Mouse (Mus musculus) olfactory bulb, adult 2 months (tissue): ENCODE results near the gene Ccdc36. TPM values are rescaled to one million over a fixed set of nuclear protein-coding genes. Genes with fewer than 3 reads are reported as not detected.

Experiments
- H3K27ac ChIP-seq: fragments of 200-500 bp; 2 replicates; pipeline ENCODE4 v1.5.1; 2012; ENCODE audit warnings: low read depth, low read length; ENCODE audit not compliant: insufficient read depth
- H3K4me1 ChIP-seq: fragments of 200-500 bp; 2 replicates; pipeline ENCODE4 v1.6.1; 2012; ENCODE audit warnings: low read length; ENCODE audit not compliant: control insufficient read depth, insufficient read depth
- H3K4me3 ChIP-seq: fragments of 200-500 bp; 2 replicates; pipeline ENCODE4 v1.5.1; 2012; ENCODE audit warnings: mild to moderate bottlenecking, low read depth, low read length, moderate library complexity; ENCODE audit not compliant: insufficient read depth
- CTCF ChIP-seq: fragments of 200-500 bp; IDR thresholded peaks from 2 replicates; pipeline ENCODE4 v1.5.1; 2012; ENCODE audit warnings: low read depth, mild to moderate bottlenecking, low read length, moderate library complexity; ENCODE audit not compliant: insufficient read depth
- POLR2A ChIP-seq: fragments of 200-500 bp; IDR thresholded peaks from 2 replicates; pipeline ENCODE4 v1.6.1; 2012; ENCODE audit warnings: mild to moderate bottlenecking, low read depth, low read length, moderate library complexity; ENCODE audit not compliant: insufficient read depth
- WGBS: fragments of 180-500 bp; shearing (Covaris S2); methylation state at CpG from one replicate; pipeline ENCODE4 v1.1.7; 2018; 5-methylcytosine and 5-hydroxymethylcytosine counted together
- polyA plus RNA-seq: library from polyadenylated mRNA; stranded (reverse); fragments of >200 nt; gene quantifications from 2 replicates; pipeline ENCODE4 v1.2.4, GENCODE M21; 2012; ENCODE audit warnings: low replicate concordance; ENCODE audit not compliant: missing spikeins, insufficient read depth, insufficient read length

Gene Ccdc36
- polyA plus RNA-seq, result not detected in 2 replicates

GRCm38 (mm10) chr9:108428384-108428783, at the start of gene Ccdc36:
Gene Ccdc36, minus strand, starts transcription at chr9:108428484.
- Histone ChIP-seq H3K27ac (no peak within 1 kb of the TSS), H3K4me1 (peaks cover 4% of the 10 kb centered on the region), H3K4me3 (no peak within 1 kb of the TSS)
- no peak for TF ChIP-seq POLR2A
- no peak for TF ChIP-seq CTCF

- WGBS, result 62% methylated on average over 1 of the region's 1 CpGs
- Histone ChIP-seq H3K4me1 (peaks cover 6% of the 10 kb centered on the region; the same call in 1 of the 2 replicates), H3K27ac (no peak overlapping the region), H3K4me3 (no peak overlapping the region)
- TF ChIP-seq CTCF (no peak), POLR2A (no peak)
Observed at GRCm38 (mm10) chr9:108474528-108474927, 46.2 kb upstream of the Ccdc36 start.

GRCm38 (mm10) chr9:108469845-108470244, 41.6 kb upstream of the Ccdc36 start:
- Histone ChIP-seq H3K27ac (no peak overlapping the region), H3K4me1 (no peaks in the 10 kb centered on the region), H3K4me3 (no peak overlapping the region)
- WGBS, result 79% methylated on average over 4 of the region's 4 CpGs
- TF ChIP-seq POLR2A, result no peak
- TF ChIP-seq CTCF, result no peak

DNA sequence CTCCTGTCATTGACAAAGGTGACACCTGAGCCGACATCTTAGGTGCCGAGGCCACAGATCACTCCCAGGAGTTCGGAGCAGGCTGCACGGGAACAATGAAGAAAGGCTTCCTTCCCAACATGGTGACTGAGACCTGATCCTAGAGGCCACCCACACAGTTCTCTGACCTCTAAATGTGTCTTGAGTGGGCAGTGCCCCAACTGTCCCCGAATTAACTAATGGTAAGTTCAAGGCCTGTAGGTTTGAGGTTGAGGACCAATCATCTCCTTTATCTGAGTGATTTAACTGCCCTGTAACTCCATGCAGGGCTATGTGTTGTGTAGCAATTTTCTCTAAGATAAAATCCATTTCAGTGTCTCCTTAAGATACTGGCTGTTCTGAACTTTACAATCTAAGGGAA, 41.1 kb upstream of the Ccdc36 start:
- no peak for TF ChIP-seq POLR2A
- TF ChIP-seq CTCF, result no peak
- WGBS, result 85% methylated on average over 5 of the region's 5 CpGs
- Histone ChIP-seq H3K4me1 (no peaks in the 10 kb centered on the region), H3K27ac (no peak overlapping the region), H3K4me3 (no peak overlapping the region)

GRCm38 (mm10) chr9:108466219-108466618, 37.9 kb upstream of the Ccdc36 start:
- TF ChIP-seq POLR2A, result no peak
- no peak for TF ChIP-seq CTCF
- Histone ChIP-seq H3K4me1 (peaks cover 9% of the 10 kb centered on the region), H3K4me3 (no peak overlapping the region), H3K27ac (no peak overlapping the region)
- 92% methylated on average over 2 of the region's 2 CpGs for WGBS

DNA sequence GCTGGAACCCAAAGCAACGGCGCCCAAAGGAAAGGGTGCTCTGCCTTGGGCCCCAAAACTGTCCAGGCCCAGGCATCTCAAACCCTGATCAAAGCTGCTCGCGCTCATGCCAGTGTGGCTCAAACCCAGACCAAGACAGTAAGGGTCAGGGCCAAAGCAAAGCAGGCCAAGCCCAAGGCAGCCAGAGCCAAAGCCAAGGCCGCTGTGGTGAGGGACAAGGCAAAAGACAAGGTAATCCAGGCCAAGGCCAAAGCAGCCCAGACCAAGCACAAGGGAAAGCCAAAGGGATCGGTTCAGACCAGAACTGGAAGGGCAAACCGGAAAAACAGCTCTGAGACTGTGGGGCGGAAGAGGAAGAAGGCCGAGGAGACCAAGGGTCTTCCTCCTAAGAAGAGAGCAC, 35.4 kb upstream of the Ccdc36 start:
- TF ChIP-seq POLR2A (no peak), CTCF (no peak)
- WGBS, result 94% methylated on average over 9 of the region's 9 CpGs
- H3K4me1 ChIP-seq, result peaks cover 11% of the 10 kb centered on the region

DNA sequence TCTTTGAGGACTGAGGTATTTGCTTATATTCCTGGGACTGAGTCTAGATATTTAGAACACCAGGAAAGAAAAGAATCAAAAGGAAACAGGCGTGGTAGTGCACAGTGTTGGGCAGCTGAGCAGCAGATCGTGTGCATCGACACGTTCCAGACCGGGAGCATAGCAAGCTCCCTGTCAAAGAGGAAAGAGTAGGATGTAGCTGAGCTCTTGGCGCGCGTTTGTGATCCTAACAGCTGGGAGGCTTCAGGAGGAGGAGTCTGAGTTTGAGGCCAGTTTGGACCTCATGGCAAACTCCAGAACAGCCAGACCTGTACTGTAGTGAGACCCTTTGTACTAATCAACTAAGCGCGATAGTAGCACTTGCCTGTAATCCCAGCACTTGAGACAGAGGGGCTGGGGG, 33.9 kb upstream of the Ccdc36 start:
- H3K4me1 ChIP-seq, result peaks cover 11% of the 10 kb centered on the region
- TF ChIP-seq CTCF (no peak), POLR2A (no peak)
- WGBS, result 84% methylated on average over 10 of the region's 10 CpGs
- H3K4me3 ChIP-seq, result no peak overlapping the region
- no peak overlapping the region for H3K27ac ChIP-seq

More for the DNA sequence above, 35.4 kb upstream of the Ccdc36 start:
- Histone ChIP-seq H3K27ac (no peak overlapping the region), H3K4me3 (no peak overlapping the region)

GRCm38 (mm10) chr9:108461675-108462074, 33.4 kb upstream of the Ccdc36 start:
- TF ChIP-seq POLR2A, result no peak
- TF ChIP-seq CTCF, result no peak
- WGBS, result 79% methylated on average over 5 of the region's 5 CpGs
- Histone ChIP-seq H3K4me1 (peaks cover 11% of the 10 kb centered on the region), H3K4me3 (peak overlapping the region; percentile 84), H3K27ac (no peak overlapping the region)

DNA sequence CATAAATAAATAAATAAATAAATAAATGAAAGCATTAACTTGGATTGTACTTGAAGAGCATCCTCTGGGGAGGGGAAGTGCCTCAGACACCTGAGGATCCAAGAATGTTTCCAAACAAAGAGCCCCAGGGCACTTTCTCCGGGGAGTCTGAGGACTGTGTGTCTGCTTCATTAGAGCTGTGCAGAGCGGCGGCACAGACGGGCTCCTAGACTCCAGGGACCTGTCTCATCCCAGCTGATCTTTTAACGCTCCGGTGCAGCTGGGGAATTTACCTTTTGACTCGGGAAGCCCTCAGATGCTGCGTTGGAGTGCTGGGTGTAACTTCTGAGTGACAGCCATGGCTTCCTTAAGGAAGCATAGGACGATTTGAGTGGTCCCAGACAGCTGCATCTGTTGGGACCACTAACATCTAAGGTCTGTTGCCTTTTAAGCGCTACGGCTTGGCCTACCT, 32.9 kb upstream of the Ccdc36 start, which contains the start of gene Klhdc8b:
TSS of gene Klhdc8b (minus strand) at position 401 of the 451 bp plus-strand sequence.
- no peak within 1 kb of the TSS for H3K27ac ChIP-seq
- TF ChIP-seq CTCF (no peak), POLR2A (no peak)
- WGBS, result 20% methylated on average over 11 of the region's 11 CpGs
- H3K4me3 ChIP-seq, result peak within 1 kb of the TSS; percentile 84
- peaks cover 11% of the 10 kb centered on the region for H3K4me1 ChIP-seq
